Mouse (Mus musculus) ES-Bruce4 (cell line): ENCODE data around the gene Il4.

ENCODE experiments used
- CTCF ChIP-seq: IDR thresholded peaks from one replicate; pipeline ENCODE4 v1.8.1; 2011; ENCODE audit warnings: low read depth, low read length
- EP300 ChIP-seq: IDR thresholded peaks from 2 replicates; pipeline ENCODE4 v1.6.1; 2011; ENCODE audit warnings: low read depth, low read length; ENCODE audit not compliant: insufficient read depth
- POLR2A ChIP-seq: IDR thresholded peaks from one replicate; pipeline ENCODE4 v1.8.1; 2011; ENCODE audit warnings: low read length; ENCODE audit not compliant: insufficient read depth

DNA sequence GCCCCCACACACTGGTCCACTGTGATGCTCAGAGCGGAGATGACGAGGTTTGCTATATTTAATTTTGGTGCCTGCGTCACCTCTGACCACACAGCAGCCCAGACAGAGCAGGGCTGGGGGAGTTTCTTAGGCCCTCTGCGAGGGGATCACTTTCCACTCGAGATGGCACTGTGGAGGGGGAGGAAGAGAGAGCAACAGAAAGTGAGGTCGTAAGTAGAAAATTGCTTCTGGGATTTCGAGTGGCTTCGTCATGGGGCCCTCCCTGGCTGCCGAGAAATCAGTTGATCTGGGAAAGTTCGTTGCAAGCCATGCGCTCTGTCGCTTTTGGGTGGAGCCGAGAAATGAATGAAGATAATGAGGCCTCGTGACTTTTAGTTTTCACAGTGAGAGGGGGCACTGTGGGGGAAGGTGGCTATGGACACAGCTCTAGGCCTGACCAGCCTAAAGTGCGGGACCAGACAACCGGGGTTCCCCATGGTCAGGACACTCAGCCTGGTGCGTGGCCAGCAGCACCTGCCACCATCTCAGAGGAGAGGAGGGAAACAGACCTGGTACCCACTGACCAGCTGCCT lies 8.4 kb upstream of the Il4 start:
- TF ChIP-seq EP300: no peak
- no peak for TF ChIP-seq CTCF
- TF ChIP-seq POLR2A: no peak
